Mouse (Mus musculus) thymus, adult 2 months (tissue): Measurements from ENCODE around the gene Ext2.

ENCODE experiments used
- CTCF ChIP-seq: fragments of 200-500 bp; IDR thresholded peaks from 2 replicates; pipeline ENCODE4 v1.5.1; 2012; ENCODE audit warnings: mild to moderate bottlenecking, control low read depth, low read length, moderate library complexity, borderline replicate concordance; ENCODE audit not compliant: control insufficient read depth, poor library complexity, insufficient read depth; ENCODE audit errors: extremely low read depth
- POLR2A ChIP-seq: fragments of 200-500 bp; IDR thresholded peaks from 2 replicates; pipeline ENCODE4 v1.6.1; 2012; ENCODE audit warnings: mild to moderate bottlenecking, low read length, control low read depth, moderate library complexity; ENCODE audit not compliant: control insufficient read depth, poor library complexity, insufficient read depth; ENCODE audit errors: extremely low read depth

- TF ChIP-seq CTCF: no peak
- no peak for TF ChIP-seq POLR2A
Observed at GRCm38 (mm10) chr2:93782156-93782555, 40.2 kb downstream of the Ext2 start.
